Mouse (Mus musculus) adrenal gland, adult 10 weeks (tissue): ENCODE results near the gene Rhox4e. TPM values are rescaled to one million over a fixed set of nuclear protein-coding genes. Genes with fewer than 3 reads are reported as not detected.

ENCODE experiments used
- polyA plus RNA-seq: library from polyadenylated mRNA; stranded (reverse); fragments of 350-450 nt; fragmentation: Illumina TruSeq; extraction: RNeasy Lipid Tissue Mini Kit (QIAGEN cat#74804); gene quantifications from one replicate; pipeline ENCODE4 v1.2.3, GENCODE M21; 2014; ENCODE audit warnings: low read depth, low replicate concordance

Gene Rhox4e
- polyA plus RNA-seq: not detected

DNA sequence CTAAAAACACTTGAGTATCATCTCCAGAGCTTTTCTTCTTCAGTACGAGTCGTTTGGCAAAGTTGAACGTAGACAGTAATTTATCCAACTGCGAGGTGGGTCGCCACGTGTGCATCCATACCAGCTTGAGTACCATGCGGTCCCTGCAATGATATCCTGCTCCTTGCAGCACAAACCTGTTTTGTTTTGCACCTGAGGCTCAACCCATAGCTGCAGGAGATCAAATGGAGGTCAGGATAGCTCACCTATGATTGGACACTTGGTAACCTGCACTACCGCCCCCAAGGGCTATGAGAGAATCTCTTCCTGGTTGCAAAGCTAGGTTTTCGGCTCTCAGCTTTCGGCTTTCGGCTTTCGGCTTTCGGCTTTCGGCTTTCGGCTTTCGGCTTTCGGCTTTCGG lies at the start of gene Rhox4e:
TSS of gene Rhox4e (plus strand) at position 301 of the 400 bp plus-strand sequence.

DNA sequence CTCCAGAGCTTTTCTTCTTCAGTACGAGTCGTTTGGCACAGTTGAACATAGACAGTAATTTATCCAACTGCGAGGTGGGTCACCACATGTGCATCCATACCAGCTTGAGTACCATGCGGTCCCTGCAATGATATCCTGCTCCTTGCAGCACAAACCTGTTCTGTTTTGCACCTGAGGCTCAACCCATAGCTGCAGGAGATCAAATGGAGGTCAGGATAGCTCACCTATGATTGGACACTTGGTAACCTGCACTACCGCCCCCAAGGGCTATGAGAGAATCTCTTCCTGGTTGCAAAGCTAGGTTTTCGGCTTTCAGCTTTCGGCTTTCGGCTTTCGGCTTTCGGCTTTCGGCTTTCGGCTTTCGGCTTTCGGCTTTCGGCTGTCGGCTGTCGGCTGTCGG lies 43.2 kb upstream of the Rhox4e start, which contains the start of gene Rhox4d:
TSS of gene Rhox4d (plus strand) at position 301 of the 400 bp plus-strand sequence.

DNA sequence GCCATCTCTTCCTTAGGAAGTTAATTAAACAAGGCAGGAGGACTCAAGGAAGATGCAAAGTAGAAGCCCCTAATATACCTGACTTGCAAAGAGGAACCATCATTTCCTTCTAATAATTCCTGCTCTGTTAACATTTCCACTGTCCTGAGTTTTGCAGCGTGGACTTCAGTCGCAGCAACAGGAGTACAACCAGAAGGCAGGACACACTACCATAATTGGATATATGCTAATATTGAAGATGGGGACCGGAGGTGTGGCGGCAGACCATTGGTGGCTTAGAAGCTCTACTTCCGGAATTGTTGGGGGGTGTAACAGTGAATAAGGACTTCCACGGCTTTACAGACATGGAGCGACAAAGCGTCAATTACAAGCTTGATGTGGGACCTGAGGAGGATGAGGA lies 27.1 kb upstream of the Rhox4e start, which contains the start of gene Rhox2e:
TSS of gene Rhox2e (plus strand) at position 301 of the 400 bp plus-strand sequence.

DNA sequence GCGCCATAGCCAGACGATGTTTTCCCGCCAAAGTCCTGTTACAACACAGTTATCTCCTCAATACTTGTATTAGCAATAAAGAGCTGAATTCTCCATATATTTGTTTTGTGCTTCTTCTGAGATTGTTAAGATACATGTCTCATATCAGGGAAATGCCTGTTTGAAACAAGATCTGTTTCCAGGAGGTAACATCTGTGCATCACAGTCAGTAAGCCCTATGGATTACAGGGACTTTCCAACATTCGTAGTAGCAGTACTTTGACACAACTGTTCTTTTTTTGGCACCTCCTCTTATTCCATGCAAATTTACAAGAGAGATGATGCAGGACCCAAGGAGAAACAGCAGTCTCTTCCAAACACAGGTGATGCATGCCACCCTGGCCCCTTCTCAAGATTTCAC lies 15.5 kb upstream of the Rhox4e start, which contains the start of gene Rhox3e:
TSS of gene Rhox3e (plus strand) at position 301 of the 400 bp plus-strand sequence.

DNA sequence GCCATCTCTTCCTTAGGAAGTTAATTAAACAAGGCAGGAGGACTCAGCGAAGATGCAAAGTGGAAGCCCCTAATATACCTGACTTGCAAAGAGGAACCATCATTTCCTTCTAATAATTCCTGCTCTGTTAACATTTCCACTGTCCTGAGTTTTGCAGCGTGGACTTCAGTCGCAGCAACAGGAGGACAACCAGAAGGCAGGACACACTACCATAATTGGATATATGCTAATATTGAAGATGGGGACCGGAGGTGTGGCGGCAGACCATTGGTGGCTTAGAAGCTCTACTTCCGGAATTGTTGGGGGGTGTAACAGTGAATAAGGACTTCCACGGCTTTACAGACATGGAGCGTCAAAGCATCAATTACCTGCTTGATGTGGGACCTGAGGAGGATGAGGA lies 13.9 kb downstream of the Rhox4e start, which contains the start of gene Rhox2f:
TSS of gene Rhox2f (plus strand) at position 301 of the 400 bp plus-strand sequence.

GRCm38 (mm10) chrX:37580692-37581091 lies 23.5 kb downstream of the Rhox4e start, which contains the start of gene Rhox3f:
Gene Rhox3f, plus strand, starts transcription at chrX:37580992.

GRCm38 (mm10) chrX:37607604-37608003 lies 50.4 kb downstream of the Rhox4e start, which contains the start of gene Rhox4f:
Gene Rhox4f, minus strand, starts transcription at chrX:37607704.

Other genes starting within 250 kb of the Rhox4e start
- not detected for gene Rhox3a2, start 177.4 kb upstream of the Rhox4e start, polyA plus RNA-seq
- gene Rhox4a2, start 166.6 kb upstream of the Rhox4e start, polyA plus RNA-seq: not detected
- not detected for gene Rhox2b, start 145.3 kb upstream of the Rhox4e start, polyA plus RNA-seq
- gene Rhox4b, start 124.9 kb upstream of the Rhox4e start, polyA plus RNA-seq: not detected
- gene Rhox2c, start 103.7 kb upstream of the Rhox4e start, polyA plus RNA-seq: not detected
- not detected for gene Rhox3c, start 98.8 kb upstream of the Rhox4e start, polyA plus RNA-seq
- gene Rhox4c, start 77.1 kb upstream of the Rhox4e start, polyA plus RNA-seq: not detected
- not detected for gene Rhox2d, start 64.0 kb upstream of the Rhox4e start, polyA plus RNA-seq
- gene Rhox4d, start 43.1 kb upstream of the Rhox4e start, polyA plus RNA-seq: not detected
- not detected for gene Rhox2e, start 27.0 kb upstream of the Rhox4e start, polyA plus RNA-seq
- gene Rhox3e, start 15.4 kb upstream of the Rhox4e start, polyA plus RNA-seq: not detected
- gene Rhox2f, start 14.0 kb downstream of the Rhox4e start, polyA plus RNA-seq: not detected
- gene Rhox3f, start 23.6 kb downstream of the Rhox4e start, polyA plus RNA-seq: not detected
- not detected for gene Rhox4f, start 50.3 kb downstream of the Rhox4e start, polyA plus RNA-seq
- gene Rhox3g, start 71.2 kb downstream of the Rhox4e start, polyA plus RNA-seq: not detected
- gene Rhox2g, start 86.1 kb downstream of the Rhox4e start, polyA plus RNA-seq: not detected
- not detected for gene Rhox4g, start 93.9 kb downstream of the Rhox4e start, polyA plus RNA-seq
- not detected for gene Rhox3h, start 111.4 kb downstream of the Rhox4e start, polyA plus RNA-seq
- gene Rhox2h, start 115.9 kb downstream of the Rhox4e start, polyA plus RNA-seq: not detected
- gene Rhox5, start 247.4 kb downstream of the Rhox4e start, polyA plus RNA-seq: not detected